Mouse (Mus musculus) olfactory bulb, adult 2 months (tissue): ENCODE data around the gene Ano3.

Experiments
- CTCF ChIP-seq: fragments of 200-500 bp; IDR thresholded peaks from 2 replicates; pipeline ENCODE4 v1.5.1; 2012; ENCODE audit warnings: low read depth, mild to moderate bottlenecking, low read length, moderate library complexity; ENCODE audit not compliant: insufficient read depth
- POLR2A ChIP-seq: fragments of 200-500 bp; IDR thresholded peaks from 2 replicates; pipeline ENCODE4 v1.6.1; 2012; ENCODE audit warnings: mild to moderate bottlenecking, low read depth, low read length, moderate library complexity; ENCODE audit not compliant: insufficient read depth

DNA sequence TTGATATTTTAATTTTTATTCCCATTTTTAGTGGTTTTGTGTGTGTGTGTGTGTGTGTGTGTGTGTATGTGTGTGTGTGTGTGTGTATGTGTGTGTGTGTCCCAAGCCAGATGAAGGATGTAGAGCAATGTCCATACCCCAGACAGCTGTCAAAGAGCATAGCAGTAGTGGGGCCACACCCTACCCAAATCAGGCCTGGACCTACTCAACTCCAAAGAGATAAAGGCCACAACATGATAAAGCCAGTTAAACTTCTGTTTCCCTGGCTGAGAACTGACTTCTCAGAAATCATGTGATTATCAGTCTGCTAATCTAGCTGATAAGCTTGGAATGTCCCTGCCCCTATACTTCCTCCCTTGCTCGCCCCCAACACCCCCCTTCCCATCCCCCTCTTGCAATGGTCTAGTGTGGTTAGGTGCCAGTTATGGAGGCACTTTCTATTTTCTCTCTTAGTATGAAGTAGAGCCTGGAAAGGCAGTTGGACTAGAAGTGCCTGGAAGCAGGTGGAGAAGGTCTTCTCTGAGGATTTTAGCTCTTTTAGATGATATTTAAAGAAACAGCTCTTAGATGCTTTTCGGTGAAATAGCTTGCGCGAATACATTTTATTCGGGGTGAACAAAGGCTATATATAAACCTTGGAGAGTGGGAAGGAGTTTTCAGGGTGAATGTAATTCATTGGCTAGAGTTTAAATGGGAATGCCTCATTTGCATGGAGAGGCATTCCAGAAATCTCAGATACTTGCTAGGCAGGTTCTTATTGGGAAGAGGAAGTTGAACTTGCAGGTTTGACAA is 144.2 kb downstream of the Ano3 start:
- TF ChIP-seq CTCF (no peak), POLR2A (no peak)
